Mouse (Mus musculus) brain, embryonic 14.5 days (tissue): Measurements from ENCODE around the gene Trpm5.

Experiments
- CTCF ChIP-seq: fragments of 200-500 bp; IDR thresholded peaks from 2 replicates; pipeline ENCODE4 v1.5.1; 2012; ENCODE audit warnings: inconsistent platforms, mild to moderate bottlenecking, moderate library complexity, borderline replicate concordance; ENCODE audit not compliant: insufficient read depth, insufficient read length; ENCODE audit errors: extremely low read depth
- POLR2A ChIP-seq: fragments of 200-500 bp; IDR thresholded peaks from 2 replicates; pipeline ENCODE4 v1.6.1; 2012; ENCODE audit warnings: mild to moderate bottlenecking, inconsistent platforms, borderline replicate concordance; ENCODE audit not compliant: poor library complexity, insufficient read depth, insufficient read length, severe bottlenecking; ENCODE audit errors: extremely low read depth

DNA sequence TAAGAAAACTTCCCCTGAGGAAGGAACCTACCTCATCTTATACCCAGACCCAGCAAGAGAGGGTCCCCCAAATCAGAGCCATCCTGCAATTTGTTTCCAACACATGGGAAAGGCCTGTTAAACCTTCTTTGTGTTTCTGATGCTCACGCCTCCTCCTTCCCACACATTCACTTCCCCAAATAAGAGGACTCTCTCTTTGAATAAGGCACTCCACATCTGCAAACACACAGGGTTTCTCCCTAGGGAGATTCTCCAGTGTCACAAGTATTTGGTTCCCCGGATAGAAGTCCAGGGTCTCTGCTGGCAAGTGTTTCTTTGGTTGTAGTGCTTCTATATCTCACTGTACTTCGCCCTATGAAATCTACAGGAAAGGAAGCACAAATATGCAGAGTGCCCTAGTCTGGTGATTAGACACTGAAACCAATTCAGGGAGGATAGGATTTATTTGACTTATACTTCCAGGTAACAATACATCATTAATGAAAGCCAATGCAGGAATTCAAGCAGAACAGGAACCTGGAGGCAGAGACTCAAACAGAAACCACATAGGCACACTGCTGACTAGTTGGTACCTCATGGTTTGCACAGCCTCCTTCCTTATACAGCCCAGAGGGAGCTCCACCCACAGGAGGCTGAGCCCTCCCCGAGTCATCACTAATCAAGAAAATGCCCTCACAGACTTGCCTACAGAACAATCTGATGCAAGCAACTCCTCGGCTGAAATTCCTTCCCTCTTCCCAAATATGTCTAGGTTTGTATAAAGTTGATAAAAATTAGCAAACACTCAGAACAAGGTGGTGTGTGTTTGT is 72.9 kb downstream of the Trpm5 start:
- TF ChIP-seq CTCF (no peak), POLR2A (no peak)
